Mouse (Mus musculus): ENCODE data around the gene Tgfbr3l. TPM values are rescaled to one million over a fixed set of nuclear protein-coding genes. Genes with fewer than 3 reads are reported as not detected.
A peak's percentile ranks its signal among the peaks of the same experiment; 100 is the strongest.
"Not testable (repeated sequence)": the region's sequence is repeated elsewhere in the genome, so short reads cannot be mapped to it uniquely, and the experiment has no call there.

The Tgfbr3l gene
- polyA plus RNA-seq, 1 experiment = 0.59 TPM

- peaks cover 11% of the 10 kb centered on the region for H3K79me3 ChIP-seq (ENCODE audit: low read depth)
- H3K79me2 ChIP-seq (ENCODE audit: control insufficient read depth, insufficient read depth) = peaks cover 21% of the 10 kb centered on the region
- no peaks in the 10 kb centered on the region for H3K27me3 ChIP-seq (ENCODE audit: control insufficient read depth, insufficient read depth, insufficient read length)
- peaks cover 31% of the 10 kb centered on the region for H3K36me3 ChIP-seq (ENCODE audit: control insufficient read depth, insufficient read depth)
- peak overlapping the region; percentile 25 for H3ac ChIP-seq (ENCODE audit: control insufficient read depth, insufficient read length, low read depth)
- H3K4me3 ChIP-seq (ENCODE audit: insufficient read depth, poor library complexity, severe bottlenecking) = peak overlapping the region; percentile 52
- no peak for TF ChIP-seq MYOD1 (IDR thresholded peaks at IDR 0.05; ENCODE audit: control insufficient read depth, insufficient read length, low read depth)
- no peak for TF ChIP-seq FOSL1 (IDR thresholded peaks at IDR 0.05; ENCODE audit: insufficient read depth, low read length, poor library complexity, severe bottlenecking)
- no peak for TF ChIP-seq CEBPB (IDR thresholded peaks at IDR 0.05; ENCODE audit: low read depth)
- no peak for TF ChIP-seq USF1 (IDR thresholded peaks at IDR 0.05; ENCODE audit: low read depth)
- no peak for TF ChIP-seq MYOG (IDR thresholded peaks at IDR 0.05; ENCODE audit: control insufficient read depth, extremely low read depth, insufficient read length)
- TF ChIP-seq CTCF (IDR thresholded peaks at IDR 0.05; ENCODE audit: control insufficient read depth, insufficient read depth, insufficient read length) = no peak
- no peak for TF ChIP-seq MAX (IDR thresholded peaks at IDR 0.05)
Measured at GRCm38 (mm10) chr8:4252116-4252760, 4.2 kb downstream of the Tgfbr3l start.

GRCm38 (mm10) chr8:4252934-4253841 is 5.2 kb downstream of the Tgfbr3l start, which contains the start of gene Snapc2:
TSS of gene Snapc2 (plus strand) at chr8:4253080.
- Histone ChIP-seq H3ac (ENCODE audit: control insufficient read depth, insufficient read length, low read depth) (peak within 1 kb of the TSS; percentile 97), H3K79me3 (ENCODE audit: low read depth) (peaks cover 11% of the 10 kb centered on the region), H3K4me3 (ENCODE audit: insufficient read depth, poor library complexity, severe bottlenecking) (peak within 1 kb of the TSS; percentile 52), H3K27me3 (ENCODE audit: control insufficient read depth, insufficient read depth, insufficient read length) (no peaks in the 10 kb centered on the region), H3K36me3 (ENCODE audit: control insufficient read depth, insufficient read depth) (peaks cover 30% of the 10 kb centered on the region), H3K79me2 (ENCODE audit: control insufficient read depth, insufficient read depth) (peaks cover 21% of the 10 kb centered on the region)
- peak; percentile 69 for TF ChIP-seq MAX (IDR thresholded peaks at IDR 0.05)
- no peak for TF ChIP-seq USF1 (IDR thresholded peaks at IDR 0.05; ENCODE audit: low read depth)

GRCm38 (mm10) chr8:4254001-4254400 is 6.0 kb downstream of the Tgfbr3l start:
- no peak overlapping the region for H3ac ChIP-seq (ENCODE audit: control insufficient read depth, insufficient read length, low read depth)
- H3K27me3 ChIP-seq (ENCODE audit: control insufficient read depth, insufficient read depth, insufficient read length) = no peaks in the 10 kb centered on the region
- H3K79me2 ChIP-seq (ENCODE audit: control insufficient read depth, insufficient read depth) = peaks cover 21% of the 10 kb centered on the region
- no peak for TF ChIP-seq USF1 (IDR thresholded peaks at IDR 0.05; ENCODE audit: low read depth)
- no peak for TF ChIP-seq MAX (IDR thresholded peaks at IDR 0.05)
- TF ChIP-seq FOSL1 (IDR thresholded peaks at IDR 0.05; ENCODE audit: insufficient read depth, low read length, poor library complexity, severe bottlenecking) = no peak
- no peak for TF ChIP-seq CEBPB (IDR thresholded peaks at IDR 0.05; ENCODE audit: low read depth)
- TF ChIP-seq MYOD1 (IDR thresholded peaks at IDR 0.05; ENCODE audit: control insufficient read depth, insufficient read length, low read depth) = no peak
- TF ChIP-seq MYOG (IDR thresholded peaks at IDR 0.05; ENCODE audit: control insufficient read depth, extremely low read depth, insufficient read length) = no peak
- TF ChIP-seq CTCF (IDR thresholded peaks at IDR 0.05; ENCODE audit: control insufficient read depth, insufficient read depth, insufficient read length) = no peak
- no peak overlapping the region for H3K4me3 ChIP-seq (ENCODE audit: insufficient read depth, poor library complexity, severe bottlenecking)
- H3K36me3 ChIP-seq (ENCODE audit: control insufficient read depth, insufficient read depth) = peaks cover 27% of the 10 kb centered on the region
- H3K79me3 ChIP-seq (ENCODE audit: low read depth) = peaks cover 11% of the 10 kb centered on the region

- H3K79me2 ChIP-seq (ENCODE audit: control insufficient read depth, insufficient read depth) = peaks cover 21% of the 10 kb centered on the region
Measured at GRCm38 (mm10) chr8:4255471-4255870, 7.5 kb downstream of the Tgfbr3l start.

GRCm38 (mm10) chr8:4256911-4257310 is 8.9 kb downstream of the Tgfbr3l start:
- Histone ChIP-seq H3K36me3 (ENCODE audit: control insufficient read depth, insufficient read depth) (peaks cover 44% of the 10 kb centered on the region), H3K79me2 (ENCODE audit: control insufficient read depth, insufficient read depth) (peaks cover 21% of the 10 kb centered on the region), H3K79me3 (ENCODE audit: low read depth) (peaks cover 10% of the 10 kb centered on the region), H3K4me3 (ENCODE audit: insufficient read depth, poor library complexity, severe bottlenecking) (no peak overlapping the region), H3K27me3 (ENCODE audit: control insufficient read depth, insufficient read depth, insufficient read length) (no peaks in the 10 kb centered on the region), H3ac (ENCODE audit: control insufficient read depth, insufficient read length, low read depth) (no peak overlapping the region)
- TF ChIP-seq MYOG (IDR thresholded peaks at IDR 0.05; ENCODE audit: control insufficient read depth, extremely low read depth, insufficient read length) (no peak), CEBPB (IDR thresholded peaks at IDR 0.05; ENCODE audit: low read depth) (no peak), CTCF (IDR thresholded peaks at IDR 0.05; ENCODE audit: control insufficient read depth, insufficient read depth, insufficient read length) (no peak), MYOD1 (IDR thresholded peaks at IDR 0.05; ENCODE audit: control insufficient read depth, insufficient read length, low read depth) (no peak), MAX (IDR thresholded peaks at IDR 0.05) (no peak), USF1 (IDR thresholded peaks at IDR 0.05; ENCODE audit: low read depth) (no peak), FOSL1 (IDR thresholded peaks at IDR 0.05; ENCODE audit: insufficient read depth, low read length, poor library complexity, severe bottlenecking) (no peak)

More at GRCm38 (mm10) chr8:4255471-4255870, 7.5 kb downstream of the Tgfbr3l start:
- not testable (repeated sequence) for H3K4me3 ChIP-seq (ENCODE audit: insufficient read depth, poor library complexity, severe bottlenecking); H3ac ChIP-seq (ENCODE audit: control insufficient read depth, insufficient read length, low read depth); H3K27me3 ChIP-seq (ENCODE audit: control insufficient read depth, insufficient read depth, insufficient read length)
- peaks cover 30% of the 10 kb centered on the region for H3K36me3 ChIP-seq (ENCODE audit: control insufficient read depth, insufficient read depth)
- peaks cover 11% of the 10 kb centered on the region for H3K79me3 ChIP-seq (ENCODE audit: low read depth)

Data from C2C12 (cell line).